Mouse (Mus musculus) gastrocnemius, postnatal 14 days (tissue): ENCODE measurements at regions not wholly inside any gene's neighbourhood (a gene's known extent, or its start where the extent isn't known, plus 50 kb on each side); places are given as distances from the start of the nearest gene placed in this dataset.
A peak's percentile ranks its signal among the peaks of the same experiment; 100 is the strongest.

ENCODE experiments used
- DNase-seq: peaks from one replicate; pipeline ENCODE4 v3.0.0; 2021; ENCODE audit warnings: mixed read lengths
- intact Hi-C: fragments of 180-260 bp; cut with DNase I; formaldehyde crosslinking; loops from one replicate; pipeline ENCODE4 v1.15.1; 2025; ENCODE audit warnings: low total_unique reads

DNA sequence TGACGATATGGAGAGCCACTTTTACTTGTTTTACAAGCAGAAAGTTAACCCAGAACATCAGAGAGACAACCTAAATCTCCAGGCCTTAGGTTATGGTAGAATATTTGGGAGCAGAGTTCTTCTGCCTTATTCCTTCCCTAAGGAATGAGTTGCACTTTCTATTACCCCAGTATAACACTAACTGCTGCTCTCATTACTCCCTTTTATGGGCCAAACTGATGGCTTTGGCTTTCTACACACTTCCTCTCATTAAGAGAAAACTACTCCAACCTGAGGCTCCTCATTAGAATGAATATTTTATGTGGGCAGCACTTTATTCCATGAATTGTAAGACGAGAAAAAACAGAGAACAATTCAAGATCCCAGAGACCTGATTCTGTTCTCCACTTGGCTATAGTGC is 289.0 kb upstream of the Tnc start:
- intact Hi-C loops, result no loop called here
- no peak for DNase-seq

DNA sequence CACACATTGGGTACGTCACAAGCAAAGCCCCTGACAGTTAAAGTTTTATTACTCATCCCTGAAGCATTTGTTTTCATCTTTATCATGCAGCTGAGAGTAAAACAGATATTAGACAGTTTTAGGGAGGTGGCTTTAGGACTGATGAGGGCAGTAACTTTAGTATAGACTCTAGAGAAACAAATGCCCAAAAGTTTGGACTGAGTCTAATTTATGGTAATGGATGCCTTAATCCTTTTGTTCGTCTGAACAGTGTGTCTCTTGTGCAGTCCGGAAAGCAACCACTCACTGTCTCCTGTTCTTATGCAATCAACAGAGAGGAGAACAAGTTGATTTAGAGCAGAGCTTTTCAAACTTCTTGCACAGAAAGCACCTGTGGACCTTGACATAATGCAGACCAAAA is 283.4 kb upstream of the Tnc start:
- DNase-seq, result no peak
- intact Hi-C loops, result no loop called here

DNA sequence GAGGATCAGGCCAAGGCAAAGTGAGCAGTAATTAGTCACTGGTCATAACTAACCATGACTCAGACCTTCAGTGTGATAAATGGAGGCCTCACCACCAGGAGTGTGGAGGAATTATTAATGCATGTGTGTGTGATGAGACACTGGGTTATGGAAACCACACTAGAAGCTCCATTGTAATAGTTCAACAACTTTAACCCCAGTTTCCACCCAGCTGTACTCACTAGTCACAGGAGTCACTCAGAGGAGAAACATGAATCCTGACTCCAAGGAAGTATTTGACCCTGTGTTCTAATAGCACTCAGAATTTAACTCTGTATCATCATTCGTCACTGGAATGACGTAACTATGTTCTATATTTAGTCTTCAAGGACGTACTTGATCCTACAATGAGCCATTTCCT is 277.6 kb upstream of the Tnc start:
- intact Hi-C loops, result no loop called here
- DNase-seq, result no peak

DNA sequence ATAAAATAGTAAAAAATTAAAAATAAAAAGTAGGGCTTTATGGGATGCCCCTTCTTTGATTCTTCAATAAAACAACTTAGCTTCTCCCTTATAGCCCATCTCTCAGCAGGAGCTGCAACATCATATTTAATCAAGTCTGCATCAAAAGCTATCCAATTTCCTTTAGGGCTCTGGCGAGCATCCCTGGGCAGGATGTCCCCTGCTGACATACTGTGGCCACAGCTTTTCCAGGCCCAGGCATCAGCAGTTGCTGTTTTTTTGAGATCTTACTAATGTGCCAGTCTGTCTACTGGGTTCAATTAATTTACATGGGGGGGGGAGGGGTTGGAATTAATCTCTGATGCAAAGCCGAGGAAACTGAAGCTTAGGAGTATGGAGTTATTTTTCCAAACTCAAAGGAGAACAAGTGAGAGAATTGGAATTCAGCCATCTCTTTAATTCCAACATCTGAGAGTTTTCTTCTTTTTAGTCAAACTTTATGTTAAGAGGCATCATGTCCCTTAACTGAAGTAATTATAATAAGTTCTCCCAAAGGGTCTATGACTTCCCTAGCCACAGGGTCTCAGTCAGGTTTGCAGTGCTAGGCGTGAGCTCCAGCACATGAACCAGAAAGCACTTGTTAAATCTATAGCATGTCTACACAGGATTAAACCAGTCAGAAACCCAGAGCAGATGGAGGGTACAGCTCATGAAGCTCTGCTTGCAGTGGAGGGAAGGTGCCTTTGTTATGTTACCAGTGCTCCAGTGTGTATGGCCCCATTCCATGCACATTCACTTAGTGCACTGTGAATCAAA is 269.9 kb upstream of the Tnc start:
- intact Hi-C loops, result no loop called here
- DNase-seq, result no peak

DNA sequence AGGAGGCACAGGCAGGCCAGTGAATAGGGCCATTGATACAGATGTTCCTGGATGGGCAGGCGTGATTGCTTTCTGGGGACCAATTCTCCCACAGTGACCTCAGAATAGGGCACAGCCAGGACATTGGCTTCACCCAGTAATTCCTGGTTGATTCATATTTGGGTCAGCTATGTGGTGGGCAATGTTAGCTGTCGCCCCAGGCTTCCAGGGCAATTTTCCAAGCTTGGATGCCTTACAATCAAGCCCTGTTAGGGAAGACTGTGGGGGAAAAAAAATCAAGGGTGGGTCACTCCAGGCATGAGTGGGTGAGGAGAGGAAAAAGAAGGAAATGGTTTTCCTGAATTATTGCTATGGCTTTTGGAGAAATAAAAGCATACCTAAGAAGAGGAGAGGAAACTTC is 250.1 kb upstream of the Tnc start:
- DNase-seq, result no peak
- intact Hi-C loops, result no loop called here

DNA sequence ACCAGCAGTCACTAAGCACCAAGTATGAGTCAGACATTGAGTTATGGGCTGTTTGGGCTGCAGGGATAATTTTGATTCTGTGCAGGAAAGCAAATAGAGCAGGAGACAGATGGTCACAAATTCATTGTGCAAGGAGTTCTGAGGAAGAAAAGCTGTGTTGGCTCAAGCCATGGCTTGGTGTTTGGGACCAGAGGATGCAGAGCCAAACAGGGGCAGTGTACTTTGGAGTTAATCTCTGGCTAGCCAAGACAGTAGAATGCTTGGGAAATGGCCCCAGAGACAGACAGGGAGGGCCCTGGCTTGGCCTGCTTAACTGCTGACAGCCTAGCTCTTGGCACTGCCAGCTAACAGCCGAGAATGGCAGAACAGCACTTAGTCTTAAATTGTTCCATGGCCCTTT is 235.7 kb upstream of the Tnc start:
- intact Hi-C loops, result no loop called here
- peak; percentile 5 for DNase-seq

DNA sequence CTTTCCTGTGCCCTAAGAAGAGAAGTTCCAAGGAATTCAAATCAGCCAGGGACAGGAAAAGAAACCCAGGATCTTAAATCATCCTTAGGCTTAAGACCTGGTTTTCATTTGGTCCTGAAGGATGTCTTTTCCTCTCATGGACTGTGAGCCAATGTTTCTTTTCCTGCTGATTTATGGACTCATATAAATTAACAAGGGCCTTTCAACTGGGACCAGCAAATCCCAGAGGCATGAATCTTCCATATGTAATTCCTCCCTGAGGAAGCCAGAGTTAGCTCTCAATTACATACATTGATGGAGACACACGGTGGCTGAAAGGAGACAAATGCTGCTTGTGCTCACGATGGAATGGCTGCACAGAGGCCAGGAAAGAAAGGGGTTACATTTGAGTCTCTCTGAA is 230.2 kb upstream of the Tnc start:
- intact Hi-C loops, result no loop called here
- no peak for DNase-seq

DNA sequence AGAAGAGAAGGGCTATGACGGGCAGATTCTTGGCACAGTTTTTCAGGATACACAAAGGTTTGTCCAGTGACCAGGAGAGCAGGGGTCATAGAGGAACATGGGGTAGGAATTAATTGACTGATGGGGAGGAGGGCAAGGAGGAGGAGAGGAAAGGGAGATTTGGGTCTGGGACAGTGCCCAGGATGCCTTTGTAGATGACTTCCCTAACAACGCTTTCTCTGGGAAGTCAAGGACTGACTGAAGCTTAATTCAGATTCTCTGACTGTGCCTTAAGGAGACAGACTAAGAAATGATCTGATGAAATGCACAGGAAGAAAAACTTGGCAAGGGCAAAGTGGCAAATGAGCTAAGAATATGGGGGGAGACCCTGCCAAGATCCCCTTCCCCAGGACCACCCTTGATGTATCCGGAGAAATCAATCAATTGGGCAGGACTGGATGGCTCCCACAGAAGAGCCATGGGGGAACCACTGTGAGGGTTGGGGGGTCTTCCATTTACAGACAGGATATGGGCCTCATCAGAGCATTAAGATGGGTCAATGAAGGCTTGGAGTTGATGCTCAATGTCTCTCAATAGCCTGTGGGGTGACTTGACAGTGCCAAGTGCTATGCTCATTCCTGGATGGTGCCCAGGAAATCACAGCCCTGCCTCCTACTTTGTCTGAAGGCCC is 227.6 kb upstream of the Tnc start:
- intact Hi-C loops, result no loop called here
- DNase-seq, result no peak

DNA sequence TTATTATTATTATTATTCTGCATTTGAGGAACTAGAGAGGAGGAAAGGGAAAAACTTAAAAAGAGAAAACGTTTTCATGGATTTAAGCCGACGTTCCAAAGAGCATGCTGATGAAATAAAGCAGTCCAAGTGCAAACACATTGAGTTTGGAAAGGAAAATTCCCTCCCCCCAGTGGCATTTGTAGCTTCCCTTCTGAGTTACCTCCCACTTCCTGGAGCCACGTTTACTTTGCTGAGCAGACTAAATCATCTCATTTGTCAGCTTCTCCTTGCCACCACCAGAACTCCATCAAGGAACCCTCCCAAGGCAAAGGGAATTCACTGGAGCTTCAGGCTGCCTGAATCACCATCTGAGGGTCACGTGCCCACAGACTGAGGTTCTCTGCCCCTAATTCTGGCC is 223.0 kb upstream of the Tnc start:
- DNase-seq, result no peak
- intact Hi-C loops, result no loop called here

DNA sequence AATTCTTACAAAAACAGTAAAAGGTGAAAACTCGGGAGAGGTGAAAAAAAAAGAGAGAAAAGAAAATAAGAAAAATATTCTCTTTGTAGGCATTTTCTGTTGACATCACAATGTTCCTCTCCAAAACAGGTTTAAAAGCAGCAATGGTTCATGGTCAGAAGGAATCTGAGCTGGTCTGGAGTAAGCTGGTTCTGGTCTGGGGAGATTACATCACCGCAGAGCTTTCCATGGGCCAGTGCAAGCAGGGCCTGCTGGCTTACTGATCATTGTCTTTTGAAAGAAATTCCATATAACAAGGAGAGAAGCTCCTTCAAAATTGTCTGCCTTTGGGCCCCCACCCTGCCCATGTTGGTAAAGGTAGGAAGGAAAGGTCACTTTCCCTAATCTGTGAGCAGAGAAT is 222.3 kb upstream of the Tnc start:
- DNase-seq, result no peak
- intact Hi-C loops, result no loop called here

DNA sequence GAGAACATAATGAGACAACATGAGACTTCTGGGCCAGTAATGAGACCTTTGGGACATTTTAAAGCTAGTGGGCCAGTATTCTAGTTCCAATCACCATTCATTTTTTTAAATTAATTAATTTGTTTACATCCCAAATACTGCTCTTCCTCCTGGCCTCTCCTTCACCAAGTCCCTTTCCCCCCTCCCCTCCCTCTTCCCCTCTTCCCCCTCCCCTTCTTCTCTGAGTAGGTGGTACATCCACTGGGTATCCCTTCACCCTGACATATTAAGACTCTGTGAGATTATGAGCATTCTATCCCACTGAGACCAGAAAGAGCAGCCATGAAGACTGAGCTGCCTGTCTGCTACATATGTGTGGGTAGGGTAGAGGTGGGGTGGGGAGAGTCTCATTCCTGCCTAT is 213.7 kb upstream of the Tnc start:
- no peak for DNase-seq
- intact Hi-C loops, result no loop called here

DNA sequence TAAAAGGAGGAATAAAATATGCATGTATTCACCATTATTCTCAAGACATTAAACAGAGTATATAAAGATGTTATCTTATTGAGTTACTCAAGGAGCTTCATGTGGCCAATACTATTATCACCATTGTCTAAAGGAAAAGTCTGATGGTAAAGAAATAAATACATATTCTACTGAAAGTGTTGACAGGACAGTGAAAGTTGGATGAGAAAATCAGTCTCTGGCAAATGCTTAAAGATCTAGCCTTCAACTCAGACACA is 213.3 kb upstream of the Tnc start:
- no peak for DNase-seq
- intact Hi-C loops, result no loop called here

DNA sequence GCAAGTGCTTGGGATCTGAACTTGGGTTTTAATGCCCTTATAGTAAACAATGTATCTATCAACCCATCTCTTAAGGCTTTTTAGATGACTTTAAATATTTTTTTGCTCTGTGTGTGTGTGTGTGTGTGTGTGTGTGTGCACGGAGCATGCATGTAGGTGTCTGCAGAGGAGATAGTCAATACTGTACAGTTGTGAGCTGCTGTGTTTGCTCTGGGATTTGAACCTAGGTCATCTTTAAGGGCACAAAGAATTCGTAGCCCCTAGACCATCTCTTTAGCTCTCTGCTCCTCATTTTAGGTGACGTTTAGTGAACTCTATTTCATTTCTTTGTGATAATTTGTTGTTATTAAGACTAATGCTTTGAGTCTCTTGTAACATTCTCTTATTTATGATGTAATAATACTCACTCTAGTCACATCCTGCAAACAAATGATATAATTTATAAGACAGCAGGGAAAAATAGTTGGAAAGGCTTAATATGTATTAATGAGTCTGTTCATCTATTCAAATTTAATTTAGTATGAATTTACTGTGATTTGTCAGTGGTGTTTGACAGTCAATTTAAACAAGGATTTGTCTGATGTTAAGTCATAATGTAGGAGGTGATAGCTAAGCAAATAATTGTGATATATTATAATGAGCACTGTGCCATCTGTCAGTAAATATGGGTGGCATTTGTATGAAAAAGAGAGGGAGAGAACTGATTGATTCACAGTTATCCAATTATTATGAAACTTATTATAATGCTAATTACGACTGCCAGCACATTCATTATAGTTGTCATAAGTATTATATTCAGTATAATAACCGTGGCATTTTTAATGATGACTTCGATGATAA is 212.8 kb upstream of the Tnc start:
- intact Hi-C loops, result no loop called here
- DNase-seq, result no peak

DNA sequence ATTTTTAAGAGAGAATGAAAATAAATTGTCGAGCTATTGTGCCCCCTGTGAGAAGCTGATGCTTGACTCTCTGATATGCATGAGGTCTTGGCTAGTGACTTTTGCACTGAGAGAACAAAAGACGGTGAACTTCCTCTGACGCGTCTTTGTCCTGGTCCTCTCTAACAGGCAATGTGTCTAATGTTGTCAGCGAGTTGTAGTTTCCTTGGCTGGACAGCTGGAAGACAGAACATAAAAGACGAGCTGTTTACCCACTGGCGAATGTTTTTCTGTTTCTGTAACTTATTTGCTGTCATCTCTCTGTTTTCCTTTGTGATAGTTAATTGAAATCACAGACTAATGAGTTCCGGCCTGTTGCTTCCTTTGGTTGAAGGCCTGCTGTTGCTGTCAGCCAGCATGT is 208.4 kb upstream of the Tnc start:
- no peak for DNase-seq
- intact Hi-C loops, result no loop called here

DNA sequence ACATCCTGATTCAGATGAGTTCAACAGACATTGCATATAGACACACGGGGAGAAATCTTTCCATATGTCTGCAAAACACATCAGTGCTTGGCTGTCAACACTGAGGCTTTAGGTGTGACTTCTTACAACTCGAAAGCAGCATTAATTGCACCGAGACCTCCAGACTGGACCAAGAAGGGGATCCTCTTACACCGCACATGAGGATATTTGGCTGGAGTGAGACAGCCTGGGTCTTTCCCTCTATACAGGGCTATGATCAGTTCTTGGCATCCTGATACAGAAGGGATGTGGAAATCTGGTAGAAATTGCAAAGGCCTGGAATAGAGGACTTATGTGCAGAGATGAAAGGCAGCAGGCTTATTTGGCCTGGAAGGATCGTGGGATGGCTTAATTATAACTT is 203.9 kb upstream of the Tnc start:
- intact Hi-C loops, result no loop called here
- DNase-seq, result no peak

DNA sequence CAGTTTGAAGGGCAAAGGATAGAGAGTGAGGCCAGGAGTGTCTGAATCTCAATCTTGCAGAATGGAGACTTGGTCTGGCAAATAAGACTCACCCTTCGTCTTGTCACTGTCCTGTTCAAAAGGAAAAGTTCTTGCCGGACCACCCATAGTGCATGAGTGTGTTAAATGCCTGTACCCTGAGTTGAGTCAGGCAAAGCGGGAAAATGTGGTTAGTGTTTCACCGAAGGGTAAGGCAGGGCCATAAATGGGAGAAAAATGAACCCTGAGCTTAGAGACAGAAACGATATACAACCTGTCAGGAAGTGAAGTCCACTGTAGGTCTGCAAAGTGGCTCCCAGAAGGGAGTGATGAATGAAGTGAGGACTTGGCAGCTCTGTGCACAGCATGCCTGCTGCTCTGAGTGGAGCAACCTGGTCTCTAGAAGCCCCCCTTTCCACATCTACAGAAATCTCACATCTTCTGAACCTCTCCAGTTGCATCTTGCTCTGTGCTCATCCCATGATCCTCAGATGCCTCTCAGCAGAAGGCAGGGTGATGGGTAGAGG is 191.5 kb upstream of the Tnc start:
- DNase-seq, result no peak
- intact Hi-C loops, result no loop called here

DNA sequence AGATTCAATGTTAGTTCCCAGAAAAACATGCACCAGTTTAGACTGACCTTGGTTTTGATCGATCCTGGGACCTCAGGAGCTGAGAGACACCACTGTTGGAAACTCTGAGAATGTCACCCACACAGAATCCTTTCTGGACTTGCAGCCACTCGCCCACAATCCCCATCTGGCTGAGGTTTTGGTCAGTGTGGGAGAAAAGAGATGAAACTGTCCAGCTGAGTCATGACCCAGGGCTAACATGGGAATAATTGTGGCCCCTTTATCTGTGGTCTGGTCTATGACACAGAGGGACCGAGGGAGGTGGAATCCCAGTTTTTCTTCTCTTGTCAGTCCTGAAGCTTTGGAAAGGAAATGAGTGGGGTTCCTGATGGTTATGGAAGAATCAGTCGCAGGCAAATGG is 188.7 kb upstream of the Tnc start:
- no peak for DNase-seq
- intact Hi-C loops, result no loop called here

DNA sequence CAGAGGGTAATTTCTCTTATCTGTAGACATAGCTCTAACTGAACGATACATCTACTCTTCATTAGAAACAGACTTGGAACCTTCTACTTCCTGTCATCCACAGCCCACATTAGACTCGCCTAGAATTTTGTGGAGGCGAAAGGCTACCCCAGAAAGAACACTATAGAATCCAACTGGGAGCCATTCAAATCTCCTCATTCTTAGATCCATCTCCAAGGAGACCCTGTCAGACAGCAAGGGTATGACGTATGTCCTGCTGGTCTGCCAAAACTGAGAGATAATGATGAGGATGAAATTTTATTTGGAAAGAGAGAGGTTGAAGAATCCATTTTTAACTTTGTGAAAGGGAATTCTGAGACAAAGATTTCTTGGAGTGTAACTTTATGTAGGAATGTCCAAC is 185.3 kb upstream of the Tnc start:
- no peak for DNase-seq
- intact Hi-C loops, result no loop called here

DNA sequence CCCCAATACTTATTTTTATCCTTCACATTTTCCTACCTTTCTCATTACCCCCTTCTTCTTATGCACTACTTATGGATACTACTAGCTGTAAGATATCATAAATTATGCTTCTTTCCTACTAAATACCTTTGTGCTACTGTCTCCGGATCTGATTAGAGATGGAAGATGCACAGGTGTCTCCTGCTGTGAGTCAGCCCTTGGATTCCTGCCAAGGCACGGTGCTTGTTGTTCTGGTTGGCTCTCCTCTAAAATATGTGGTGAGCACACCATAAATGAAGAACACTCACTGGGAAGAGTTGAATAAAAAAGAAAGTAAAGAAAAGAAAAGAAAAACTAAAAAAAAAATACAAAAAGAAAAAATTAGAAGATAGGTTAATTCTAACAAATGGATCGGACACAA is 181.5 kb upstream of the Tnc start:
- intact Hi-C loops, result no loop called here
- no peak for DNase-seq

DNA sequence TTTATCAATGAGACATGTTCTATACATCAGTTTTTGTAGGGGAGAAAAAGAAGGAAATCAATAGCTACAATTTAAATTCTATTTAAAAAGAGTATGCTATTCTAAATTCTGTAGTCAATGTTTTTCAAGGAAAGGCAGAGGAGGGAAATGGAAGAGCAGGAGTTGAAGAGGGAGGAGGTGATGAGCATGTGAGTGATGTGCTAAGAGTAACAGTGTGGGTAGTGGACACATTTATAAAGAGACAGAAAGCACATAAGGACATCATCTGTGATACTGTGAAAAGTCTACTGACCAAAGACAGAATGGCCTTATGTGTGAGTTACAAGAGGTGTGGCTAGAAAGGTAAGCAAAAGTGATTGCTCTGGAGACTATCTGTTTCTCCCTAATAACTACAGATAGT is 179.8 kb upstream of the Tnc start:
- intact Hi-C loops, result no loop called here
- no peak for DNase-seq

DNA sequence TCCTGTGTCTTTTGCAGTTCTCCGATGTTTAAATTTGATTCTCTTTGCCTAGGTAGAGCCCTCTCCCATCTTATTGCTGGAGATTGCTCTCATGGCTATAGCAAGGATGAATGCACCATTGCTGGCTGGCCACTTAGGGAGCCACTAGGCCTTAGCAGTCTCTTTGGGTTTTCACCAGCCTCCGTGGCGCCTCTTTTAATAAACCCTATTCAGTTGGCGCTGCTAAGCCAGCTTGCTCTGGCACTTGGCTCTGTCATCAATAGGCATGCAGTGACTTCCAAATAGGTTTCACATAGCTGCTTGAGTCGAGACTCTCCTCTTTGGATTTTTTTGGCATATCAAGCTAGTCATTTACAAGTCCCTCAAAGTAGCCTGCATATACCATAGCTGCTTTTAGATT is 178.1 kb upstream of the Tnc start:
- no peak for DNase-seq
- intact Hi-C loops, result no loop called here
